9 mouse cellular contexts compared by ENCODE assay signal in genomic region chr6:86670873-86671272, GRCm38 (mm10). TPM values are rescaled to one million over a fixed set of nuclear protein-coding genes. Genes with fewer than 3 reads are reported as not detected.
DNase-seq lines count a peak whose midpoint lies in the region; ATAC-seq and TF ChIP-seq lines count a peak whose summit lies in the region.
"Had no signal": no experiment of that assay in that cellular context is flagged by ENCODE, and none has a peak within 500 bp of the region (broad histone marks: within the 10 kb centered on the region; RNA-seq: fewer than 3 reads in every experiment).

No protein-coding gene starts in this region.

- no peak for TF ChIP-seq EP300 in heart, postnatal 0 days (IDR thresholded peaks at IDR 0.05; ENCODE audit: low read depth)

- no peak overlapping the region for H3K4me2 ChIP-seq in intestine, postnatal 0 days (replicated peaks; ENCODE audit: low read depth)
- H3K4me2 ChIP-seq in intestine, embryonic 16.5 days (ENCODE audit: low read depth, low read length): no peak overlapping the region
- H3K4me2 ChIP-seq in heart, postnatal 0 days (ENCODE audit: low read depth, low read length): no peak overlapping the region
- no peak overlapping the region for H3K4me2 ChIP-seq in midbrain, embryonic 12.5 days (replicated peaks)
- no peak overlapping the region for H3K4me2 ChIP-seq in stomach, embryonic 16.5 days (ENCODE audit: low read depth, low read length)
- H3K4me2 ChIP-seq: embryonic facial prominence, embryonic 13.5 days had no signal

- ATAC-seq in intestine, postnatal 0 days: no peak
- no peak for ATAC-seq in intestine, embryonic 16.5 days
- ATAC-seq in heart, postnatal 0 days (ENCODE audit: insufficient read depth, low read depth): no peak
- ATAC-seq in midbrain, embryonic 12.5 days (ENCODE audit: low FRiP score, low read depth): no peak
- ATAC-seq in stomach, embryonic 16.5 days (ENCODE audit: insufficient read depth, low FRiP score): no peak

- H3K4me1 ChIP-seq in intestine, postnatal 0 days (replicated peaks; ENCODE audit: control insufficient read depth, insufficient read depth, low read length): no peaks in the 10 kb centered on the region
- peaks cover 22% of the 10 kb centered on the region for H3K4me1 ChIP-seq in intestine, embryonic 16.5 days (ENCODE audit: control insufficient read depth, insufficient read depth, low read length)
- 0 out of 2 replicates have a peak, but pooled peaks cover 9% of the 10 kb centered on the region for H3K4me1 ChIP-seq in heart, postnatal 0 days (ENCODE audit: control insufficient read depth, insufficient read depth)
- peaks cover 24% of the 10 kb centered on the region for H3K4me1 ChIP-seq in midbrain, embryonic 12.5 days
- H3K4me1 ChIP-seq in stomach, embryonic 16.5 days (ENCODE audit: control insufficient read depth, insufficient read depth, low read length): peaks cover 20% of the 10 kb centered on the region

- 11% methylated on average over 2 of the region's 2 CpGs for WGBS in intestine, postnatal 0 days
- WGBS in intestine, embryonic 16.5 days: 14% methylated on average over 2 of the region's 2 CpGs
- 15% methylated on average over 2 of the region's 2 CpGs for whole genome bisulfite sequencing in heart, postnatal 0 days
- 16% methylated on average over 2 of the region's 2 CpGs for WGBS in midbrain, embryonic 12.5 days
- 17% methylated on average over 2 of the region's 2 CpGs for whole genome bisulfite sequencing in stomach, embryonic 16.5 days

- no peaks in the 10 kb centered on the region for H3K27me3 ChIP-seq in intestine, postnatal 0 days (replicated peaks; ENCODE audit: control insufficient read depth, insufficient read depth, low read length)
- H3K27me3 ChIP-seq in intestine, embryonic 16.5 days (replicated peaks; ENCODE audit: control insufficient read depth, insufficient read depth, low read length): no peaks in the 10 kb centered on the region
- no peaks in the 10 kb centered on the region for H3K27me3 ChIP-seq in heart, postnatal 0 days (ENCODE audit: control insufficient read depth, insufficient read depth, low read length)
- H3K27me3 ChIP-seq in midbrain, embryonic 12.5 days: no peaks in the 10 kb centered on the region
- H3K27me3 ChIP-seq in stomach, embryonic 16.5 days (ENCODE audit: control insufficient read depth, insufficient read depth, low read length): no peaks in the 10 kb centered on the region
- H3K27me3 ChIP-seq: embryonic facial prominence, embryonic 13.5 days had no signal

- H3K4me3 ChIP-seq in intestine, postnatal 0 days (ENCODE audit: low read depth, low read length): no peak overlapping the region
- H3K4me3 ChIP-seq in intestine, embryonic 16.5 days (ENCODE audit: low read length): no peak overlapping the region
- H3K4me3 ChIP-seq in heart, postnatal 0 days (ENCODE audit: low read depth, low read length): no peak overlapping the region
- no peak overlapping the region for H3K4me3 ChIP-seq in midbrain, embryonic 12.5 days
- H3K4me3 ChIP-seq in stomach, embryonic 16.5 days (replicated peaks; ENCODE audit: low read length): no peak overlapping the region
- H3K4me3 ChIP-seq: embryonic facial prominence, embryonic 13.5 days had no signal

- TF ChIP-seq CTCF in intestine, postnatal 0 days (IDR thresholded peaks at IDR 0.05; ENCODE audit: low read depth): peak; percentile 99
- peak; percentile 98 for TF ChIP-seq CTCF in heart, postnatal 0 days (IDR thresholded peaks at IDR 0.05; ENCODE audit: low read depth)

- peak; percentile 91 for DNase-seq in NIH3T3 (ENCODE audit: low read depth)
- peak; percentile 49 to 66 for DNase-seq in cerebellum, postnatal 25 days
- DNase-seq in heart, postnatal 0 days (ENCODE audit: low spot score): peak; percentile 90
- DNase-seq in left cerebral cortex, adult 11 months (ENCODE audit: low spot score): peak; percentile 71

- no peaks in the 10 kb centered on the region for H3K9me3 ChIP-seq in intestine, postnatal 0 days (ENCODE audit: control insufficient read depth)
- H3K9me3 ChIP-seq in intestine, embryonic 16.5 days (ENCODE audit: control insufficient read depth, low read length): no peaks in the 10 kb centered on the region
- H3K9me3 ChIP-seq in heart, postnatal 0 days (replicated peaks; ENCODE audit: control insufficient read depth, low read length): no peaks in the 10 kb centered on the region
- no peaks in the 10 kb centered on the region for H3K9me3 ChIP-seq in midbrain, embryonic 12.5 days
- H3K9me3 ChIP-seq in stomach, embryonic 16.5 days (replicated peaks; ENCODE audit: control insufficient read depth, low read length): no peaks in the 10 kb centered on the region
- H3K9me3 ChIP-seq: embryonic facial prominence, embryonic 13.5 days had no signal

- H3K9ac ChIP-seq in intestine, postnatal 0 days (ENCODE audit: low read depth, low read length): no peak overlapping the region
- no peak overlapping the region for H3K9ac ChIP-seq in intestine, embryonic 16.5 days (ENCODE audit: low read depth, low read length)
- no peak overlapping the region for H3K9ac ChIP-seq in heart, postnatal 0 days (replicated peaks; ENCODE audit: low read depth, low read length)
- no peak overlapping the region for H3K9ac ChIP-seq in midbrain, embryonic 12.5 days (replicated peaks)
- no peak overlapping the region for H3K9ac ChIP-seq in stomach, embryonic 16.5 days (ENCODE audit: low read length)
- H3K9ac ChIP-seq: embryonic facial prominence, embryonic 13.5 days had no signal

- H3K36me3 ChIP-seq in intestine, postnatal 0 days (ENCODE audit: control insufficient read depth, insufficient read depth): peaks cover 33% of the 10 kb centered on the region
- H3K36me3 ChIP-seq in intestine, embryonic 16.5 days (ENCODE audit: control insufficient read depth, insufficient read depth, low read length): peaks cover 4% of the 10 kb centered on the region
- peaks cover 44% of the 10 kb centered on the region for H3K36me3 ChIP-seq in heart, postnatal 0 days (replicated peaks; ENCODE audit: control insufficient read depth, insufficient read depth, low read length)
- H3K36me3 ChIP-seq in midbrain, embryonic 12.5 days: peaks cover 35% of the 10 kb centered on the region
- 0 out of 2 replicates have a peak, but pooled peaks cover 4% of the 10 kb centered on the region for H3K36me3 ChIP-seq in stomach, embryonic 16.5 days (ENCODE audit: control insufficient read depth, insufficient read depth, low read length)

- no peak overlapping the region for H3K27ac ChIP-seq in intestine, postnatal 0 days (ENCODE audit: low read depth, low read length)
- no peak overlapping the region for H3K27ac ChIP-seq in intestine, embryonic 16.5 days (ENCODE audit: low read length)
- no peak overlapping the region for H3K27ac ChIP-seq in heart, postnatal 0 days (ENCODE audit: low read depth)
- peak overlapping the region; percentile 36; the same call in 1 of the 2 replicates for H3K27ac ChIP-seq in midbrain, embryonic 12.5 days (replicated peaks)
- peak overlapping the region; percentile 56; the same call in 1 of the 2 replicates for H3K27ac ChIP-seq in stomach, embryonic 16.5 days (ENCODE audit: low read length)

RNA-seq across cellular contexts. Expression of gene Mxd1, which starts 1.9 kb away (rescaled TPM):
- 23.1 and 23.9 TPM in 2 replicates for polyA plus RNA-seq in intestine, postnatal 0 days (2015; fragmentation: Nextera tagmentation; extraction: Ambion mirVana)
- 15.0 and 19.7 TPM in 2 replicates for polyA plus RNA-seq in intestine, embryonic 16.5 days (2015; fragmentation: Nextera tagmentation; extraction: Ambion mirVana)
- 5.0 and 7.7 TPM in 2 replicates for total RNA-seq in heart, postnatal 0 days (2014; rRNA removed; ENCODE audit: low replicate concordance)
- 3.6 and 4.9 TPM in 2 replicates for polyA plus RNA-seq in heart, postnatal 0 days (2015; fragmentation: Nextera tagmentation; extraction: Ambion mirVana)
- polyA plus RNA-seq in midbrain, embryonic 12.5 days (2016; fragmentation: Nextera tagmentation; extraction: Ambion mirVana): 30.3 and 31.1 TPM in 2 replicates
- 21.5 and 30.5 TPM in 2 replicates for polyA plus RNA-seq in stomach, embryonic 16.5 days (2015; fragmentation: Nextera tagmentation; extraction: Ambion mirVana)

RNA-seq across cellular contexts. Expression of gene Snrnp27, which starts 13.4 kb away (rescaled TPM):
- 86.4 and 97.1 TPM in 2 replicates for polyA plus RNA-seq in intestine, postnatal 0 days (2015; fragmentation: Nextera tagmentation; extraction: Ambion mirVana)
- 85.1 and 85.3 TPM in 2 replicates for polyA plus RNA-seq in intestine, embryonic 16.5 days (2015; fragmentation: Nextera tagmentation; extraction: Ambion mirVana)
- 10.3 and 16.8 TPM in 2 replicates for total RNA-seq in heart, postnatal 0 days (2014; rRNA removed; ENCODE audit: low replicate concordance)
- polyA plus RNA-seq in heart, postnatal 0 days (2015; fragmentation: Nextera tagmentation; extraction: Ambion mirVana): 86.6 and 92.1 TPM in 2 replicates
- 127 and 130 TPM in 2 replicates for polyA plus RNA-seq in midbrain, embryonic 12.5 days (2016; fragmentation: Nextera tagmentation; extraction: Ambion mirVana)
- polyA plus RNA-seq in stomach, embryonic 16.5 days (2015; fragmentation: Nextera tagmentation; extraction: Ambion mirVana): 87.3 and 107 TPM in 2 replicates

RNA-seq across cellular contexts. Expression of gene Asprv1, which starts 42.9 kb away (rescaled TPM):
- polyA plus RNA-seq in intestine, postnatal 0 days (2015; fragmentation: Nextera tagmentation; extraction: Ambion mirVana): 1.3 and 1.6 TPM in 2 replicates
- polyA plus RNA-seq in intestine, embryonic 16.5 days (2015; fragmentation: Nextera tagmentation; extraction: Ambion mirVana): 0.73 and 1.1 TPM in 2 replicates
- 0.38 and 3.1 TPM in 2 replicates for total RNA-seq in heart, postnatal 0 days (2014; rRNA removed; ENCODE audit: low replicate concordance)
- 0.32 and 0.36 TPM in 2 replicates for polyA plus RNA-seq in heart, postnatal 0 days (2015; fragmentation: Nextera tagmentation; extraction: Ambion mirVana)
- polyA plus RNA-seq in midbrain, embryonic 12.5 days (2016; fragmentation: Nextera tagmentation; extraction: Ambion mirVana): 0.29 and 0.43 TPM in 2 replicates
- polyA plus RNA-seq in stomach, embryonic 16.5 days (2015; fragmentation: Nextera tagmentation; extraction: Ambion mirVana): 360 and 682 TPM in 2 replicates

Comparison
In these comparisons a context has a peak if more than half of its experiments do, and no peak if none do; other contexts are left out.
1. H3K27ac ChIP-seq: peak in midbrain, embryonic 12.5 days (single experiment) and stomach, embryonic 16.5 days (single experiment); none in intestine, postnatal 0 days (single experiment), intestine, embryonic 16.5 days (single experiment) and heart, postnatal 0 days (single experiment).
2. RNA of gene Asprv1, which starts 42.9 kb away (polyA plus RNA-seq): 360 to 682 TPM in stomach, embryonic 16.5 days; 1.3 to 1.6 TPM in intestine, postnatal 0 days, 0.73 to 1.1 TPM in intestine, embryonic 16.5 days, 0.32 to 0.36 TPM in heart, postnatal 0 days and 0.29 to 0.43 TPM in midbrain, embryonic 12.5 days; every median in the first group is over 100 times any median in the second.
3. Peak in every context shown above with its lines, with median percentiles within 50 percentile points of each other: DNase-seq.